Mouse (Mus musculus): ENCODE data around the gene Olfr1044. TPM values are rescaled to one million over a fixed set of nuclear protein-coding genes. Genes with fewer than 3 reads are reported as not detected.

The Olfr1044 gene
- total and polyA plus RNA-seq, 3 experiments, result not detected

DNA sequence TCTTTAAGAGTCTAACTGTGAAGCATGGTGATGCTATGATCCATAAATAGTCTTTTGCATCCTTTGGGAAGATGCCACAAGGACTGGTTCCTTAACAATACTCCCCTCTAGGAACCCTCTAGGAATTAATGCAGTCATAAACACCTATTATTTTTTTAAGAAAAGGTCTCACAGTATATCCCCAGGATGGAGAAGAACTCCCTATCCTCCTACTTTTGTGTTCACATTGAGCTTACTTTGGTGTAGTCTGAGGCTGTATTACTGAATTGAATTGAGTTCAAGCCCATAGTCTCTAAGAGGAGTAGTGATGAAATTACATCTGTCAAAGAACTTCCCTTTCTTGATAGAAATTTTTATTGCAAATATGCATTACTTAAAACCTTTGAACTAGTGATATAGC, 25.3 kb upstream of the Olfr1044 start, which contains the start of gene Olfr1045:
TSS of gene Olfr1045 (minus strand) at position 101 of the 400 bp plus-strand sequence.
- no peaks in the 10 kb centered on the region for H3K27me3 ChIP-seq (replicated peaks)
- dilution Hi-C loops (cut with MboI; ENCODE audit: extremely low pct_ligation_motif_present, extremely low pct_unique_long_range_greater_than_20kb, low sequenced_read_pairs), result no loop called here
- TF ChIP-seq MAX (IDR thresholded peaks at IDR 0.05; ENCODE audit: low read length), result no peak
- no peak for TF ChIP-seq ZMIZ1 (IDR thresholded peaks at IDR 0.05; ENCODE audit: low read depth, low read length)
- TF ChIP-seq EP300 (IDR thresholded peaks at IDR 0.05; ENCODE audit: low read length), result no peak
- TF ChIP-seq KAT2A (IDR thresholded peaks at IDR 0.05; ENCODE audit: insufficient replicate concordance, low read length), result no peak
- no peak for TF ChIP-seq USF1 (IDR thresholded peaks at IDR 0.05; ENCODE audit: low read depth, low read length)
- H3K4me3 ChIP-seq (replicated peaks in 1 of 3; ENCODE audit: low read depth in 2 of 3, low read length in 2 of 3, poor library complexity in 1 of 3), result no peak within 1 kb of the TSS
- H3K9ac ChIP-seq (ENCODE audit: insufficient read depth, low read depth), result no peak within 1 kb of the TSS
- H3K9me3 ChIP-seq (replicated peaks; ENCODE audit: low read length), result peaks cover 15% of the 10 kb centered on the region
- H3K4me1 ChIP-seq (ENCODE audit: control insufficient read depth in 1 of 2, insufficient read depth in 2 of 2), result no peaks in the 10 kb centered on the region
- H3K27ac ChIP-seq (ENCODE audit: insufficient read depth, low read depth), result no peak within 1 kb of the TSS
- no peaks in the 10 kb centered on the region for H3K36me3 ChIP-seq (replicated peaks in 1 of 2; ENCODE audit: control insufficient read depth in 1 of 2, insufficient read depth in 1 of 2, low read length in 1 of 2)
- in situ Hi-C loops (cut with MboI; ENCODE audit: low pct_ligation_motif_present, low pct_unique_long_range_greater_than_20kb, low sequenced_read_pairs), result no loop called here
- DNase-seq (ENCODE audit: extremely low read depth), result no peak
- no peak within 1 kb of the TSS for H3K4me2 ChIP-seq (ENCODE audit: insufficient read depth, low read depth, poor library complexity, severe bottlenecking)
- H3K79me2 ChIP-seq (replicated peaks; ENCODE audit: control insufficient read depth, extremely low read depth, insufficient read depth, poor library complexity, severe bottlenecking), result no peaks in the 10 kb centered on the region

DNA sequence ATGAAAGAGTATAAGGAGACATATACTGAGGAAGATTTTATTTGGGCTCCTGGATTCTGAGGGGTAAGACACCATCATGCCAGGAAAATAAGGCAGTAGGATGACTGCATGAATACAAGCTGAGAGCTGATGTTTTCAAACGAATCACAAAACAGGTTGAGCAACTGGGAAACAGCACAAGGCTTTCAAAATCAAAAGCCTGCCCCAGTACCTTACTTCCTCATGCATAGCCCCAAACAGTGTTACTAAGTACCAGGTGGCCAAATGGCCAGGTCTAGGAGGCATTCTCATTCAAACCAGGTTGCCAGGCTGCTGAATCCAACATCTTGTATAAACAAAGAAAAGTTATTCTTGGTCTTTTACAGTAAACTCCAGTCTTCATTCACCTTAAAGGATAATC, 18.2 kb upstream of the Olfr1044 start:
- dilution Hi-C loops (cut with MboI; ENCODE audit: extremely low pct_ligation_motif_present, extremely low pct_unique_long_range_greater_than_20kb, low sequenced_read_pairs), result no loop called here
- Histone ChIP-seq H3K27ac (ENCODE audit: insufficient read depth, low read depth) (no peak overlapping the region), H3K4me3 (replicated peaks in 1 of 3; ENCODE audit: low read depth in 2 of 3, low read length in 2 of 3, poor library complexity in 1 of 3) (no peak overlapping the region), H3K4me2 (ENCODE audit: insufficient read depth, low read depth, poor library complexity, severe bottlenecking) (no peak overlapping the region), H3K4me1 (ENCODE audit: control insufficient read depth in 1 of 2, insufficient read depth in 2 of 2) (no peaks in the 10 kb centered on the region), H3K9ac (ENCODE audit: insufficient read depth, low read depth) (no peak overlapping the region), H3K79me2 (replicated peaks; ENCODE audit: control insufficient read depth, extremely low read depth, insufficient read depth, poor library complexity, severe bottlenecking) (no peaks in the 10 kb centered on the region), H3K9me3 (replicated peaks; ENCODE audit: low read length) (peaks cover 24% of the 10 kb centered on the region), H3K36me3 (replicated peaks in 1 of 2; ENCODE audit: control insufficient read depth in 1 of 2, insufficient read depth in 1 of 2, low read length in 1 of 2) (no peaks in the 10 kb centered on the region), H3K27me3 (replicated peaks) (no peaks in the 10 kb centered on the region)
- in situ Hi-C loops (cut with MboI; ENCODE audit: low pct_ligation_motif_present, low pct_unique_long_range_greater_than_20kb, low sequenced_read_pairs), result no loop called here
- no peak for DNase-seq (ENCODE audit: extremely low read depth)
- TF ChIP-seq JUND (conservative IDR thresholded peaks at IDR 0.05; ENCODE audit: low read depth, low read length), result no peak
- TF ChIP-seq MEF2A (IDR thresholded peaks at IDR 0.05; ENCODE audit: borderline replicate concordance, low read depth, low read length), result no peak
- TF ChIP-seq USF2 (conservative IDR thresholded peaks at IDR 0.05; ENCODE audit: low read depth, low read length), result no peak
- TF ChIP-seq MAZ (IDR thresholded peaks at IDR 0.05; ENCODE audit: low read depth, low read length), result no peak
- no peak for TF ChIP-seq ZKSCAN1 (IDR thresholded peaks at IDR 0.05; ENCODE audit: borderline replicate concordance, low read depth, low read length)

DNA sequence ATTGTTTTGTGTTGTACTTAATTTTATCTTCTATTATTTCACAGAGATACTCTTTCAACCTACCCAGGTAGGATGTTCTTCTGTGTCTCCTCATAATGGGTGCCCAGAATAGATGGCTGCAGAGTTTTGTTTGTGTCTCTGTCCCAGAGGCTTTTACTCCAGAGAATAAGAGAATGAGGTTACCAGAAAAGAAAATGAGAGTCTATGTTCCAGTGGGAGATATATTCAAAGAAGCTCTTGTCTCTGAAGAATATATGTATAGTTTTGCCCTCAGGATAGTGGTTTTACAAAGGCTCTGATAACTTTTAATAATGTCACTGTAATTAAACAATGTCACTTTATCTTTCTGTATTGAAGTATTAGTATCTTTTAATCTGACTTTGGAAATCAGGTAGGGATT, 8.0 kb upstream of the Olfr1044 start, which contains the start of gene Olfr52:
TSS of gene Olfr52 (minus strand) at position 101 of the 400 bp plus-strand sequence.
- in situ Hi-C loops (cut with MboI; ENCODE audit: low pct_ligation_motif_present, low pct_unique_long_range_greater_than_20kb, low sequenced_read_pairs) (no loop called here), dilution Hi-C loops (cut with MboI; ENCODE audit: extremely low pct_ligation_motif_present, extremely low pct_unique_long_range_greater_than_20kb, low sequenced_read_pairs) (no loop called here)
- no peak within 1 kb of the TSS for H3K27ac ChIP-seq (ENCODE audit: insufficient read depth, low read depth)

More for the DNA sequence above, 8.0 kb upstream of the Olfr1044 start, which contains the start of gene Olfr52:
- DNase-seq (ENCODE audit: extremely low read depth), result no peak
- Histone ChIP-seq H3K79me2 (replicated peaks; ENCODE audit: control insufficient read depth, extremely low read depth, insufficient read depth, poor library complexity, severe bottlenecking) (no peaks in the 10 kb centered on the region), H3K4me1 (ENCODE audit: control insufficient read depth in 1 of 2, insufficient read depth in 2 of 2) (no peaks in the 10 kb centered on the region), H3K9me3 (replicated peaks; ENCODE audit: low read length) (peaks cover 25% of the 10 kb centered on the region), H3K4me2 (ENCODE audit: insufficient read depth, low read depth, poor library complexity, severe bottlenecking) (no peak within 1 kb of the TSS), H3K27me3 (replicated peaks) (no peaks in the 10 kb centered on the region), H3K36me3 (replicated peaks in 1 of 2; ENCODE audit: control insufficient read depth in 1 of 2, insufficient read depth in 1 of 2, low read length in 1 of 2) (no peaks in the 10 kb centered on the region), H3K9ac (ENCODE audit: insufficient read depth, low read depth) (no peak within 1 kb of the TSS), H3K4me3 (replicated peaks in 1 of 3; ENCODE audit: low read depth in 2 of 3, low read length in 2 of 3, poor library complexity in 1 of 3) (no peak within 1 kb of the TSS)
- TF ChIP-seq MXI1 (IDR thresholded peaks at IDR 0.05; ENCODE audit: low read depth, low read length), result no peak
- no peak for TF ChIP-seq POLR2AphosphoS2 (IDR thresholded peaks at IDR 0.05; ENCODE audit: low read depth, low read length)
- no peak for TF ChIP-seq IRF4 (IDR thresholded peaks at IDR 0.05; ENCODE audit: low read depth, low read length)
- no peak for TF ChIP-seq TBP (conservative IDR thresholded peaks at IDR 0.05; ENCODE audit: low read depth, low read length)
- TF ChIP-seq PAX5 (IDR thresholded peaks at IDR 0.05; ENCODE audit: low read length), result no peak
- no peak for TF ChIP-seq GABPA (IDR thresholded peaks at IDR 0.05; ENCODE audit: insufficient replicate concordance, low read depth, low read length)
- TF ChIP-seq POLR2A (IDR thresholded peaks at IDR 0.05; ENCODE audit: low read depth, low read length), result no peak
- no peak for TF ChIP-seq RCOR1 (conservative IDR thresholded peaks at IDR 0.05; ENCODE audit: low read depth, low read length)
- no peak for TF ChIP-seq MAX (IDR thresholded peaks at IDR 0.05; ENCODE audit: low read length)

Measured in CH12.LX (cell line).